Mouse (Mus musculus) mature B cell (primary cell): ENCODE measurements around the gene Polr3c.
"Not testable (repeated sequence)": the region's sequence is repeated elsewhere in the genome, so short reads cannot be mapped to it uniquely, and the experiment has no call there.

Source experiments
- in situ Hi-C: fragments of 300-500 bp; cut with MboI; formaldehyde crosslinking; loops from 2 replicates; pipeline ENCODE4 v1.14.3; 2019

Gene Polr3c

GRCm38 (mm10) chr3:96708684-96709064 is 18.8 kb downstream of the Polr3c start:
- in situ Hi-C loops, result no loop called here

- in situ Hi-C loops, result no loop called here
Observed at GRCm38 (mm10) chr3:96707903-96708683, 19.3 kb downstream of the Polr3c start, which contains the start of gene Nudt17. TSS of gene Nudt17 (minus strand) at chr3:96708562.

DNA sequence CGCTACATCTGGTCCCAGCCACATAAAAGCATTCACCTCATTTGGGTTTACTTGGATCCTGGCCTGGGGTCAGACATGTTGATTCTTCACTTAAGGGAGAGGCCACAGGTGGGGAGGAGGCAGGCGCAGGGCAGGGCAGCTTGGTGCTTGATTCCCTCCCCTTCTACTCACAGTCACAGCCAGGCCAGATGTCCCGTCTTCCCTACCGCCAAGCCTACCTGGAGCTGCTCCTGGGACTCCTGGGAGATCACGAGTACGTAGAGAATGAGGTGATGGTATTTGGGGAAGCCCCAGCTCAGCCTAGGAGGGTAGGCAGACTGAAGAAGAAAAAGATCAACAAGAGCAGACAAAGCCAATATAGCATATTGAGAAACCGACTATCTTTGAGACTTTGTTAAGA is 20.4 kb downstream of the Polr3c start:
- in situ Hi-C loops, result no loop called here

GRCm38 (mm10) chr3:96706217-96706616 is 21.2 kb downstream of the Polr3c start:
- in situ Hi-C loops, result no loop called here

DNA sequence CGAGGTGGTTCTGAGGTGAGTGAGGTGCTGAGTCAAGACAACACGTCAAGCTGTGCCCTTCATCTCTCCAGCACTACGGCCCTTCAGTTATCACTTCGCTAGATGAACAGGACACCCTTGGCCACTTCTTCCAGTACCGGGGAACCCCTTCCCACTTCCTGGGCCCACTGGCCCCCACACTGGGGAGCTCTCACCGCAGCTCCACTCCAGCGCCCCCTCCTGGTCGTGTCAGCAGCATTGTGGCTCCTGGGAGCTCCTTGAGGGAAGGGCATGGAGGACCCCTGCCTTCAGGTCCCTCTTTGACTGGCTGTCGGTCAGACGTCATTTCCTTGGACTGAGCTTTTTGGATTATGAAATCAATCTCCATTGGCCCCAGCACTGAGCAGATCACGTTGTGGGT is 22.6 kb downstream of the Polr3c start:
- in situ Hi-C loops, result no loop called here

GRCm38 (mm10) chr3:96701003-96701402 is 26.4 kb downstream of the Polr3c start:
- in situ Hi-C loops, result no loop called here

GRCm38 (mm10) chr3:96700376-96700775 is 27.1 kb downstream of the Polr3c start:
- in situ Hi-C loops, result no loop called here

GRCm38 (mm10) chr3:96698993-96699690 is 28.3 kb downstream of the Polr3c start:
- in situ Hi-C loops, result no loop called here

GRCm38 (mm10) chr3:96696766-96697732 is 30.4 kb downstream of the Polr3c start:
- in situ Hi-C loops, result no loop called here

- in situ Hi-C loops, result no loop called here
Observed at GRCm38 (mm10) chr3:96696198-96696765, 31.1 kb downstream of the Polr3c start, which contains the start of gene Pias3. TSS of gene Pias3 (plus strand) at chr3:96696384.

- in situ Hi-C loops, result no loop called here
Observed at GRCm38 (mm10) chr3:96693579-96693978, 33.8 kb downstream of the Polr3c start.

DNA sequence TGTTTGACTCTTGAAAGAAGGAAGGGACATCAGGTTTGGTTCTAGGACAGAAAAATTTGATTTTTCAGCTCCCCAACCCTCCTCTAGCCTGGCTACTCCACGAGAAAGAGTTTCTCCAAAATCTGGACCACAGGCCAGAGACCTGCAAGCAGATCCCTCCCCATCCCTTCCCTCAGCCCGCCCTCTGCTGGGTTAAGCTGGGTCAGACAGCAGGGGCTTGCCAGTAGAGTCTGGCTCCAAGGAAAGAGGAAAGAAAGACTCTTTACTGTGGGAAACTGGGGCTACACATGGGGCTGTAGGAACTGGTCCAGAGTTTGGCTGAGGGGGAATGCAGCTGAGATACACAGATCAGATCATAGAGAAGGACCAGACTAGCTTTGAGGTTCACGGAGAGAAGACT is 34.9 kb downstream of the Polr3c start:
- in situ Hi-C loops, result no loop called here

DNA sequence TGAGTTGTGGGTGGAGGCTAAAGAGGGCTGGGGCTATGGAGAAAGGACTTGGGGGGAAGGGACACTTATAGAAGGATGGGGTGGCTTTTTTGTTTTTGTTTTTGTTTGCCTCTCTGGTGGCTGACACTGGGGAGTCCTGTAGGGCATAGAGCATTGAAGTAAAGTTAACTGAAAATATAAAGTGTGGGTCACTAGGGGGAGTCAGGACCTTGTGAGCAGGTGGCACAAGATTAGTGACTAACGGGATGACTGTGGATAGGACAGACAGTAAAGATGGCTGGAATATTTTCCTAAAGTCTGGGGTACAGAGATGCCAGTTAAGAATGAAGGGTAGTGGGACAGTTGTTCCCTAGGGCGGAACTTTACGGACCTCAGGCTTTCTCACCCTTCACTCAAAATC is 37.1 kb downstream of the Polr3c start:
- in situ Hi-C loops, result no loop called here

DNA sequence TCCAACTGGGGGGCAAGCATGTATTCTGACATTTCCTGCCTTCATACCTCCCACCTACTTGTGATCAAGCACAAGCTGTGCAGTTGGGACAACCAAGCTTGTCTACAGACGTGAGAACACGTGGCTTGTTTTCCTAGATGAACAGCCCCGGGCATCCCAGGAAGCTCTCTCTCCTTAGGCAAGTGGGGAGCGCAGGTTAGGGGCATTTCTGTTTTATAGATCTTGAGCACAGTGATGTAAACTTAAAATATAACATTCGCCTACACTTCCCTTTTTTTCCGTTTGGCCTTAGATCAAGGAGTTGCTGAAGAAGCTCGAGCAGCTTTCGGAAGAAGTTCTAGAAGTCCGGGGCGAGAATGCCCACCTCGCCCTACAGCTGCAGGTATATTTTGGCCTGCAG is 38.6 kb downstream of the Polr3c start:
- in situ Hi-C loops, result no loop called here

- in situ Hi-C loops, result not testable (repeated sequence)
Observed at GRCm38 (mm10) chr3:96686057-96686456, 41.4 kb downstream of the Polr3c start.

DNA sequence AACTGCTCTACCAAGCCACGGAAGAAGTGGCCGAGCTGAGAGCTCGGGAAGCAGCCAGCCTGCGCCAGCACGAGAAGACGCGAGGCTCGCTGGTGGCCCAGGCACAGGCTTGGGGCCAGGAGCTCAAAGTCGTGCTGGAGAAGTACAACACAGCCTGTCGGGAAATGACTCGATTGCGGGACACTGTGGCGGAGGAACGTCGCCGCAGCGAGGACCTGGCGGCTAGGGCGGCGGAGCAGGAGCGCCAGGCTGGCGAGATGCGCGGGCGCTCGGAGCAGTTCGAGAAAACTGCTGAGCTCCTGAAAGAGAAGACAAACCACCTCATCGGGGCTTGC is 42.6 kb downstream of the Polr3c start:
- in situ Hi-C loops, result no loop called here

GRCm38 (mm10) chr3:96684151-96684821 is 43.1 kb downstream of the Polr3c start:
- in situ Hi-C loops, result no loop called here

DNA sequence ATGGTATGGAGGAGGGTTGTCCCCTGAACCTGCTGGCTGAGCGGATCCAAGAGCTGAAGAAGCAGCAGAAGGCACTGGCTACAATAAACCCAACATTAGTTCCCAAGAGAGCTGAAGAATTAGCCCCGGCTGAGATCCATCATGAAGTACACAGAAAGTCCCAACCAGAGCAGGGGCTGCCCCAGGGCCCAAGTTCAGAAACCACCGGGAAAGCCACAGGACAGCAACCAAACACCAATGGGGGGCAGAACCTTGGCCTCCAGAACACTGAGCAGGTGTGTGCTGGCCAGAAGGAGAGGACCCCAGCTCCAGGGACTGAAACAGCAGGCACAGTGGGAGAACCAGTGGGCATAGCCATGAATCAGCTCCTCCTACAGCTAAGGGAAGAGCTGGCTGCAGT is 43.9 kb downstream of the Polr3c start:
- in situ Hi-C loops, result no loop called here

DNA sequence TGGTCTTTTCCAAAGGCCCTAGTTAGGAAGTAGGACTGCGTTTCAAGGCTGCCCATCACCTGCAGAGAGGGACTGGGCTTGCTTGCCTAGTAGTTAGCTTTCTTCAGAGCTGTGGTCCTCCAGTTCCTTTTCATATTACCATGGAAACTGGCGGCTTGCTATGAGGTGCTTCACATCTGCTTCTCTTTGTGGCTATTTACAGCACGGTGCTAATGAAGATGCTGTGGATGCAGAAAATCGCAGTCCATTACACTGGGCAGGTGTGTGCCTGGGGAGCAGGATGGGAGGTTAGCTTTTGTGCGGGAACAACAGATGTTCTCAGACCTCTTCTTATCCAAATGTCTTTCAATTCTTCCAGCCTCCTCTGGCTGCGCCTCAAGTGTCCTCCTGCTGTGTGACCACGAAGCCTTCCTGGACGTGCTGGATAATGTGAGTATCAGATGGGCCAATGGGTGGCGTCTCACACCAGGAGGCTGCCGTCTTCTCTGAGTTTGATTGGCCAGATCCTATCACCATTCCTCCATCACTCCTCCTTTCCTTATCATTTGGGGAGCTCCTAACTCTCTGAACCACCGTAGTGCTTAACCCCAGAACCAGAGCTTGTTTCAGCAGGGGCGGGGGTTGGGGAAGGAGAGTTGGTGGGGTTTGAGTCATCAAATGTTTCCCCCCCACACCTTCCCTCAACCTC is 47.0 kb downstream of the Polr3c start:
- in situ Hi-C loops, result no loop called here

DNA sequence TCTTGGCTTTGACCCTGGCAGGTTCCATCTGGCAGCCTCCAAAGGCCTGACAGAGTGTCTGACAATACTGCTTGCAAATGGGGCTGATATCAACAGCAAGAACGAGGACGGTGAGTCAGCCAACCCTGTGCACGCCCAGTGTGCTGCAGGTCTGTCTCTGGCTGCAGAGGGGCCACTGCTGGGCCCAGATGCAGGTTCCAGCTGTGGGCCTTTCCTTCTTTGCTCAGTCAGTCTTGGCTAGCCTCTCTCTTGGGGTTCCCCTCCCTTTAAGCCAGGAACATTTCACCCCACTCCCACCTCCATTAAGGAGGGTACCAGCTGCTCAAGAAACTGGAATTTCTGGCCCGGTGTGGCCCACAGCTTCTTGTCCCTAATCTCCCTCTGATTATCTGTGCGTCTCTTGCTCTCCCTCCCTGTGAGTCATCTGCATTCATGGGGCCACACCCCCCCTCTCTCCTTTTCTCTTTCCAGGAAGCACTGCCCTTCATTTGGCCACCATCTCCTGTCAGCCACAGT is 48.2 kb downstream of the Polr3c start:
- in situ Hi-C loops, result no loop called here

GRCm38 (mm10) chr3:96678456-96678855 is 49.0 kb downstream of the Polr3c start:
- in situ Hi-C loops, result no loop called here
